8 mouse cellular contexts compared by ENCODE assay signal in the genomic region with DNA sequence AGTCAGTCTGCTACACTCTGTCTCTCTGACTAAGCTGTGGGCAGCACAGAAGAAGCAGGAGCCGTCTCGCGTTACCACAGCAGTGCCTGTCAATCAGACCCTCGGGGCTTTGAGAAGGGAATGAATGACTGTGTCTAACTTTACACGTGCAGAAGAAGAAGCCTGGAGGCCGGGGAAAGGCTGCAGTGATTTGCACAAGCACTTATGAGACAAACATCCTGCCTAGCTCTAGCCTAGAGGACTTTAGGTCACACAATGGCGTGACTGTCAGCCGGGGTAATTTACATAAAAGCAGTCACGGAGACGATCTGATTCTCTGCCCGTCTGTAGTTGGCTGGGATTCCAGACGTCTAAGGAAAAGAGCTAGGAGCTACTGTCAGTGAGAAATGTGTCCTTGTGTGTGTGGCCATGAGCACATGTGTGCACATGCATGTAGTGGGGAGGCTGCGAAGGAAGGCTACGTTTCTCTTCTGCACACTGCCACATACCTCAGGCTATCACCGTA.
DNase-seq lines count a peak whose midpoint lies in the region; ATAC-seq and TF ChIP-seq lines count a peak whose summit lies in the region.

No protein-coding gene starts in this region.

- DNase-seq in liver, adult 2 months (ENCODE audit: extremely low read depth, low read depth, low spot score) = peak; percentile 38
- peak; percentile 46 for DNase-seq in forebrain, postnatal 0 days
- DNase-seq in retina, postnatal 1 day = peak; percentile 81
- no peak for DNase-seq in frontal cortex, postnatal 14 days (ENCODE audit: low spot score in 2 of 2)
- no peak for DNase-seq in layer of hippocampus, postnatal 25 days (ENCODE audit: extremely low spot score in 1 of 2, low spot score in 1 of 2)

- no peak for ATAC-seq in liver, embryonic 12.5 days
- ATAC-seq in forebrain, postnatal 0 days = peak; percentile 67
- ATAC-seq in limb, embryonic 13.5 days (ENCODE audit: low FRiP score, low read depth) = peak; percentile 86
- no peak for ATAC-seq in CD4-positive, CD25-positive, alpha-beta regulatory T cell, adult 4 months

- no peak overlapping the region for H3K27ac ChIP-seq in liver, adult 2 months (replicated peaks; ENCODE audit: insufficient read depth, low read depth, low read length)
- H3K27ac ChIP-seq in liver, embryonic 12.5 days = no peak overlapping the region
- H3K27ac ChIP-seq in forebrain, postnatal 0 days (ENCODE audit: low read depth, low read length) = no peak overlapping the region
- H3K27ac ChIP-seq in limb, embryonic 13.5 days = 0 out of 2 replicates have a peak overlapping the region, but pooled peaks have one; percentile 33

- H3K27me3 ChIP-seq in liver, adult 2 months (ENCODE audit: control insufficient read depth, insufficient read depth, low read length) = no peaks in the 10 kb centered on the region
- peaks cover 8% of the 10 kb centered on the region; the same call in 1 of the 2 replicates for H3K27me3 ChIP-seq in liver, embryonic 12.5 days (replicated peaks)
- H3K27me3 ChIP-seq in forebrain, postnatal 0 days (ENCODE audit: insufficient read depth, low read length) = no peaks in the 10 kb centered on the region
- H3K27me3 ChIP-seq in limb, embryonic 13.5 days = 0 out of 2 replicates have a peak, but pooled peaks cover 5% of the 10 kb centered on the region

- no peak overlapping the region for H3K4me2 ChIP-seq in liver, embryonic 12.5 days
- peak overlapping the region; percentile 30 for H3K4me2 ChIP-seq in forebrain, postnatal 0 days (ENCODE audit: low read depth)
- peak overlapping the region; percentile 35; the same call in 1 of the 2 replicates for H3K4me2 ChIP-seq in limb, embryonic 13.5 days (replicated peaks)

- peaks cover 6% of the 10 kb centered on the region; the same call in 1 of the 2 replicates for H3K4me1 ChIP-seq in liver, adult 2 months (ENCODE audit: control insufficient read depth, insufficient read depth, low read length)
- H3K4me1 ChIP-seq in liver, embryonic 12.5 days = peaks cover 21% of the 10 kb centered on the region; the same call in 1 of the 2 replicates
- peaks cover 8% of the 10 kb centered on the region; the same call in 1 of the 2 replicates for H3K4me1 ChIP-seq in forebrain, postnatal 0 days (ENCODE audit: insufficient read depth)
- peaks cover 19% of the 10 kb centered on the region for H3K4me1 ChIP-seq in limb, embryonic 13.5 days

- H3K4me3 ChIP-seq in liver, adult 2 months (ENCODE audit: insufficient read depth, low read depth, low read length) = no peak overlapping the region
- H3K4me3 ChIP-seq in liver, embryonic 12.5 days = no peak overlapping the region
- H3K4me3 ChIP-seq in forebrain, postnatal 0 days (ENCODE audit: low read depth, low read length) = no peak overlapping the region
- H3K4me3 ChIP-seq in limb, embryonic 13.5 days = no peak overlapping the region

- no peak for TF ChIP-seq POLR2A in liver, adult 2 months (IDR thresholded peaks at IDR 0.05; ENCODE audit: extremely low read depth, insufficient read depth, low read length)

- H3K9me3 ChIP-seq in liver, embryonic 12.5 days (replicated peaks) = no peaks in the 10 kb centered on the region
- no peaks in the 10 kb centered on the region for H3K9me3 ChIP-seq in forebrain, postnatal 0 days (ENCODE audit: low read length)
- no peaks in the 10 kb centered on the region for H3K9me3 ChIP-seq in limb, embryonic 13.5 days

- H3K79me2 ChIP-seq in liver, adult 2 months (ENCODE audit: control insufficient read depth, insufficient read depth, low read length) = no peaks in the 10 kb centered on the region

- H3K36me3 ChIP-seq in liver, adult 2 months (ENCODE audit: control insufficient read depth, insufficient read depth, low read length) = no peaks in the 10 kb centered on the region
- H3K36me3 ChIP-seq in liver, embryonic 12.5 days = no peaks in the 10 kb centered on the region
- H3K36me3 ChIP-seq in forebrain, postnatal 0 days (ENCODE audit: insufficient read depth) = no peaks in the 10 kb centered on the region
- peaks cover under 1% of the 10 kb centered on the region; the same call in 1 of the 2 replicates for H3K36me3 ChIP-seq in limb, embryonic 13.5 days

- H3K9ac ChIP-seq in liver, adult 2 months (ENCODE audit: low read depth, low read length) = no peak overlapping the region; the same call in 1 of the 2 replicates
- no peak overlapping the region for H3K9ac ChIP-seq in liver, embryonic 12.5 days
- H3K9ac ChIP-seq in forebrain, postnatal 0 days = no peak overlapping the region
- no peak overlapping the region for H3K9ac ChIP-seq in limb, embryonic 13.5 days

- WGBS in liver, adult 2 months = 48% methylated on average over 15 of the region's 15 CpGs
- WGBS in liver, embryonic 12.5 days (ENCODE audit: insufficient replicate concordance) = 37% methylated on average over 15 of the region's 15 CpGs
- WGBS in forebrain, postnatal 0 days = 12% methylated on average over 15 of the region's 15 CpGs
- WGBS in limb, embryonic 13.5 days = 19% methylated on average over 15 of the region's 15 CpGs

- no peak for TF ChIP-seq CTCF in liver, adult 2 months (IDR thresholded peaks at IDR 0.05; ENCODE audit: low read depth, low read length)
- TF ChIP-seq CTCF in forebrain, postnatal 0 days (IDR thresholded peaks at IDR 0.05; ENCODE audit: low read depth) = no peak

Comparison
In these comparisons a context has a peak if more than half of its experiments do, and no peak if none do; other contexts are left out.
1. DNase-seq: peak in liver, adult 2 months (single experiment), forebrain, postnatal 0 days (single experiment) and retina, postnatal 1 day (single experiment); none in frontal cortex, postnatal 14 days (0 of 2) and layer of hippocampus, postnatal 25 days (0 of 2).
2. ATAC-seq: peak in forebrain, postnatal 0 days (single experiment) and limb, embryonic 13.5 days (single experiment); none in liver, embryonic 12.5 days (single experiment) and CD4-positive, CD25-positive, alpha-beta regulatory T cell, adult 4 months (single experiment).